8 mouse cellular contexts compared by ENCODE assay signal in genomic region chr9:108452911-108453310, GRCm38 (mm10). TPM values are rescaled to one million over a fixed set of nuclear protein-coding genes. Genes with fewer than 3 reads are reported as not detected.
DNase-seq lines count a peak whose midpoint lies in the region; ATAC-seq and TF ChIP-seq lines count a peak whose summit lies in the region.

No protein-coding gene starts in this region.

- H3K36me3 ChIP-seq in ES-E14 (ENCODE audit: control insufficient read depth, insufficient read depth, low read length, poor library complexity, severe bottlenecking), result no peaks in the 10 kb centered on the region
- H3K36me3 ChIP-seq in hindbrain, embryonic 11.5 days (ENCODE audit: control insufficient read depth, insufficient read depth, low read length), result no peaks in the 10 kb centered on the region

- H3K4me2 ChIP-seq in hindbrain, embryonic 11.5 days (replicated peaks; ENCODE audit: low read depth, low read length), result peak overlapping the region; percentile 97

- in situ Hi-C loops in ES-E14 (cut with MboI; ENCODE audit: low sequenced_read_pairs in 2 of 2, unreplicated experiment in 2 of 2), result no loop called here

- H3K27ac ChIP-seq in gastrocnemius, adult 2 months, result peak overlapping the region; percentile 79
- H3K27ac ChIP-seq in ES-E14 (ENCODE audit: insufficient read depth, low read depth, low read length, poor library complexity, severe bottlenecking), result no peak overlapping the region
- no peak overlapping the region for H3K27ac ChIP-seq in hindbrain, embryonic 11.5 days (ENCODE audit: low read depth, low read length)

- H3K9ac ChIP-seq in ES-E14 (ENCODE audit: insufficient read depth, low read depth, low read length, poor library complexity, severe bottlenecking), result no peak overlapping the region
- peak overlapping the region; percentile 70; the same call in 1 of the 2 replicates for H3K9ac ChIP-seq in hindbrain, embryonic 11.5 days (ENCODE audit: low read depth, low read length)

- DNase-seq in gastrocnemius, adult 2 months, result no peak
- DNase-seq in gastrocnemius, adult 8-10 months (ENCODE audit: low spot score in 2 of 2), result no peak
- DNase-seq in ES-E14 (ENCODE audit: low read depth, low spot score), result no peak
- DNase-seq in hindbrain, embryonic 11.5 days (ENCODE audit: low spot score), result no peak
- no peak for DNase-seq in spleen, postnatal 14 days (ENCODE audit: low spot score in 2 of 2)
- DNase-seq in embryo, embryonic 10.5 days (ENCODE audit: low spot score), result no peak
- DNase-seq in urinary bladder, postnatal 14 days (ENCODE audit: low spot score), result no peak

- intact Hi-C loops in gastrocnemius, adult 2 months (cut with DNase I), result loop anchor here (10.0 kb wide), 1 partner anchor 68 kb away; no protein-coding TSS in a partner anchor

- H3K4me1 ChIP-seq in ES-E14 (ENCODE audit: control insufficient read depth in 2 of 2, insufficient read depth in 2 of 2, low read length in 2 of 2, poor library complexity in 1 of 2), result peaks cover 7 to 26% of the 10 kb centered on the region in 2 experiments; a peak in 3 of 4 replicates
- H3K4me1 ChIP-seq in hindbrain, embryonic 11.5 days (replicated peaks; ENCODE audit: control insufficient read depth, insufficient read depth, low read length), result peaks cover 21% of the 10 kb centered on the region

- no peak for TF ChIP-seq CTCF in gastrocnemius, adult 2 months (IDR thresholded peaks at IDR 0.05)

- no peaks in the 10 kb centered on the region for H3K9me3 ChIP-seq in ES-E14 (ENCODE audit: control insufficient read depth, insufficient read depth, low read depth, low read length)
- H3K9me3 ChIP-seq in hindbrain, embryonic 11.5 days (ENCODE audit: control insufficient read depth, low read length), result no peaks in the 10 kb centered on the region

- WGBS in hindbrain, embryonic 11.5 days, result 57% methylated on average over 6 of the region's 6 CpGs

- peak overlapping the region; percentile 73 for H3K4me3 ChIP-seq in gastrocnemius, adult 2 months
- no peak overlapping the region for H3K4me3 ChIP-seq in ES-E14 (ENCODE audit: insufficient read depth in 1 of 2, low read depth in 1 of 2, low read length in 2 of 2, poor library complexity in 1 of 2, severe bottlenecking in 1 of 2)
- H3K4me3 ChIP-seq in hindbrain, embryonic 11.5 days (ENCODE audit: low read depth, low read length), result peak overlapping the region; percentile 54

- no peak for ATAC-seq in hindbrain, embryonic 11.5 days (ENCODE audit: low FRiP score)
- ATAC-seq in megakaryocyte progenitor cell, adult 5-6 weeks (replicated peaks; ENCODE audit: poor library complexity), result 0 out of 2 replicates have a peak, but pooled peaks have one; percentile 20

- no peaks in the 10 kb centered on the region for H3K27me3 ChIP-seq in hindbrain, embryonic 11.5 days (ENCODE audit: control insufficient read depth, insufficient read depth, low read length)

TF ChIP-seq in ES-E14, 5 proteins besides CTCF, POLR2A, EP300 and RAD21:
- TF ChIP-seq MAFK (IDR thresholded peaks at IDR 0.05; ENCODE audit: insufficient read depth, low read depth, low read length) (no peak), HCFC1 (IDR thresholded peaks at IDR 0.05; ENCODE audit: borderline replicate concordance, insufficient read depth, low read length) (no peak), CHD2 (IDR thresholded peaks at IDR 0.05; ENCODE audit: low read depth, low read length) (no peak), ZNF384 (IDR thresholded peaks at IDR 0.05; ENCODE audit: low read depth, low read length) (no peak), ZC3H11A (IDR thresholded peaks at IDR 0.05; ENCODE audit: borderline replicate concordance, low read depth, low read length) (0 out of 2 replicates have a peak, but pooled peaks have one; percentile 13)

RNA-seq across cellular contexts. Expression of gene Ccdc71, which starts 7.4 kb away (rescaled TPM):
- total RNA-seq in gastrocnemius, adult 2 months (2021), result 10 to 100 TPM; 15.0 to 17.7 TPM
- total RNA-seq in gastrocnemius, adult 8-10 months (2022), result 10 to 100 TPM; 13.8 to 21.0 (median 16.3) TPM
- 16.7 and 18.6 TPM in 2 replicates for total RNA-seq in ES-E14 (2012; rRNA removed)
- 44.1 TPM in 2 replicates for polyA plus RNA-seq in hindbrain, embryonic 11.5 days (2014; fragmentation: Nextera tagmentation; extraction: Ambion mirVana)
- 14.6 and 17.9 TPM in 2 replicates for total RNA-seq in megakaryocyte progenitor cell, adult 5-6 weeks (2015)
- total RNA-seq in megakaryocyte progenitor cell, adult 5-6 weeks (2017), result 13.7 and 14.8 TPM in 2 replicates

RNA-seq across cellular contexts. Expression of gene Klhdc8b, which starts 8.5 kb away (rescaled TPM):
- total RNA-seq in gastrocnemius, adult 2 months (2021), result 1 to 10 TPM; 1.7 to 2.5 TPM
- 1 to 10 TPM; 1.3 to 2.7 (median 2.2) TPM for total RNA-seq in gastrocnemius, adult 8-10 months (2022)
- total RNA-seq in ES-E14 (2012; rRNA removed), result 6.6 and 6.7 TPM in 2 replicates
- 23.8 and 28.8 TPM in 2 replicates for polyA plus RNA-seq in hindbrain, embryonic 11.5 days (2014; fragmentation: Nextera tagmentation; extraction: Ambion mirVana)
- 0.46 and 1.1 TPM in 2 replicates for total RNA-seq in megakaryocyte progenitor cell, adult 5-6 weeks (2015)
- 4.1 and 8.1 TPM in 2 replicates for total RNA-seq in megakaryocyte progenitor cell, adult 5-6 weeks (2017)

RNA-seq across cellular contexts. Expression of gene BC048562, which starts 16.6 kb away (rescaled TPM):
- total RNA-seq in gastrocnemius, adult 2 months (2021), result not detected
- not detected for total RNA-seq in gastrocnemius, adult 8-10 months (2022)
- not detected in 2 replicates for total RNA-seq in ES-E14 (2012; rRNA removed)
- not detected in 2 replicates for polyA plus RNA-seq in hindbrain, embryonic 11.5 days (2014; fragmentation: Nextera tagmentation; extraction: Ambion mirVana)
- not detected in 2 replicates for total RNA-seq in megakaryocyte progenitor cell, adult 5-6 weeks (2015)
- total RNA-seq in megakaryocyte progenitor cell, adult 5-6 weeks (2017), result not detected in 2 replicates

RNA-seq across cellular contexts. Expression of gene Ccdc36, which starts 24.6 kb away (rescaled TPM):
- total RNA-seq in gastrocnemius, adult 2 months (2021), result not detected
- total RNA-seq in gastrocnemius, adult 8-10 months (2022), result not detected
- total RNA-seq in ES-E14 (2012; rRNA removed), result 1.4 and 1.7 TPM in 2 replicates
- 1.3 and 1.6 TPM in 2 replicates for polyA plus RNA-seq in hindbrain, embryonic 11.5 days (2014; fragmentation: Nextera tagmentation; extraction: Ambion mirVana)
- total RNA-seq in megakaryocyte progenitor cell, adult 5-6 weeks (2015), result 0.20 and 0.49 TPM in 2 replicates
- 0.54 and 0.74 TPM in 2 replicates for total RNA-seq in megakaryocyte progenitor cell, adult 5-6 weeks (2017)

RNA-seq across cellular contexts. Expression of gene Lamb2, which starts 26.6 kb away (rescaled TPM):
- total RNA-seq in gastrocnemius, adult 2 months (2021), result 100 to 1,000 TPM; 104 to 171 TPM
- 100 to 1,000 TPM; 112 to 139 (median 128) TPM for total RNA-seq in gastrocnemius, adult 8-10 months (2022)
- 50.6 and 54.5 TPM in 2 replicates for total RNA-seq in ES-E14 (2012; rRNA removed)
- 11.3 and 13.4 TPM in 2 replicates for polyA plus RNA-seq in hindbrain, embryonic 11.5 days (2014; fragmentation: Nextera tagmentation; extraction: Ambion mirVana)
- total RNA-seq in megakaryocyte progenitor cell, adult 5-6 weeks (2015), result 0.05 and 0.32 TPM in 2 replicates
- 0.08 TPM in 1 of 2 replicates, not detected in the other for total RNA-seq in megakaryocyte progenitor cell, adult 5-6 weeks (2017)

Comparison
In these comparisons a context has a peak if more than half of its experiments do, and no peak if none do; other contexts are left out.
1. H3K4me3 ChIP-seq: peak in gastrocnemius, adult 2 months (single experiment) and hindbrain, embryonic 11.5 days (single experiment); none in ES-E14 (0 of 2).